Mouse (Mus musculus): Measurements from ENCODE around the gene Camk2n1.

Camk2n1 gene

GRCm38 (mm10) chr4:138464667-138465353 lies 10.7 kb downstream of the Camk2n1 start:
- DNase-seq (ENCODE audit: low spot score in 2 of 2) = peak; percentile 72 to 75

GRCm38 (mm10) chr4:138465446-138465845 lies 11.3 kb downstream of the Camk2n1 start:
- DNase-seq (ENCODE audit: low spot score in 2 of 2) = no peak

GRCm38 (mm10) chr4:138466690-138467089 lies 12.6 kb downstream of the Camk2n1 start:
- DNase-seq (ENCODE audit: low spot score in 2 of 2) = no peak

GRCm38 (mm10) chr4:138467451-138467850 lies 13.3 kb downstream of the Camk2n1 start:
- DNase-seq (ENCODE audit: low spot score in 2 of 2) = no peak

GRCm38 (mm10) chr4:138469080-138469479 lies 15.0 kb downstream of the Camk2n1 start:
- no peak for DNase-seq (ENCODE audit: low spot score in 2 of 2)

- DNase-seq (ENCODE audit: low spot score in 2 of 2) = no peak
Measured at GRCm38 (mm10) chr4:138471241-138471640, 17.1 kb downstream of the Camk2n1 start.

- DNase-seq (ENCODE audit: low spot score in 2 of 2) = no peak
Measured at GRCm38 (mm10) chr4:138479595-138479994, 25.5 kb downstream of the Camk2n1 start.

GRCm38 (mm10) chr4:138480962-138481361 lies 26.8 kb downstream of the Camk2n1 start:
- DNase-seq (ENCODE audit: low spot score in 2 of 2) = no peak

GRCm38 (mm10) chr4:138482721-138483120 lies 28.6 kb downstream of the Camk2n1 start:
- DNase-seq (ENCODE audit: low spot score in 2 of 2) = no peak

- no peak for DNase-seq (ENCODE audit: low spot score in 2 of 2)
Measured at GRCm38 (mm10) chr4:138488241-138488640, 34.1 kb downstream of the Camk2n1 start.

- DNase-seq (ENCODE audit: low spot score in 2 of 2) = no peak
Measured at GRCm38 (mm10) chr4:138491088-138491487, 37.0 kb downstream of the Camk2n1 start.

- DNase-seq (ENCODE audit: low spot score in 2 of 2) = no peak
Measured at GRCm38 (mm10) chr4:138493161-138494001, 39.3 kb downstream of the Camk2n1 start.

- DNase-seq (ENCODE audit: low spot score in 2 of 2) = peak; percentile 54 to 81
Measured at GRCm38 (mm10) chr4:138494905-138495304, 40.8 kb downstream of the Camk2n1 start.

- peak in 1 of 2 experiments; percentile 48 for DNase-seq (ENCODE audit: low spot score in 2 of 2)
Measured at GRCm38 (mm10) chr4:138495775-138496174, 41.7 kb downstream of the Camk2n1 start.

- no peak for DNase-seq (ENCODE audit: low spot score in 2 of 2)
Measured at GRCm38 (mm10) chr4:138496746-138497520, 42.8 kb downstream of the Camk2n1 start.

- no peak for DNase-seq (ENCODE audit: low spot score in 2 of 2)
Measured at GRCm38 (mm10) chr4:138499856-138500645, 45.9 kb downstream of the Camk2n1 start.

GRCm38 (mm10) chr4:138501048-138501447 lies 46.9 kb downstream of the Camk2n1 start:
- no peak for DNase-seq (ENCODE audit: low spot score in 2 of 2)

- DNase-seq (ENCODE audit: low spot score in 2 of 2) = peak; percentile 77 to 89
Measured at GRCm38 (mm10) chr4:138504632-138505101, 50.6 kb downstream of the Camk2n1 start.

- peak in 1 of 2 experiments; percentile 69 for DNase-seq (ENCODE audit: low spot score in 2 of 2)
Measured at GRCm38 (mm10) chr4:138505171-138505870, 51.2 kb downstream of the Camk2n1 start.

- DNase-seq (ENCODE audit: low spot score in 2 of 2) = no peak
Measured at GRCm38 (mm10) chr4:138507903-138508302, 53.8 kb downstream of the Camk2n1 start.
